Mouse (Mus musculus) ES-E14 (cell line): ENCODE measurements around the gene Cd28. TPM values are rescaled to one million over a fixed set of nuclear protein-coding genes. Genes with fewer than 3 reads are reported as not detected.
"Not testable (repeated sequence)": the region's sequence is repeated elsewhere in the genome, so short reads cannot be mapped to it uniquely, and the experiment has no call there.

Experiments
- DNase-seq: peaks from one replicate; pipeline ENCODE4 v3.0.0-alpha.2; 2013; ENCODE audit warnings: low read depth, low spot score
- H3K27ac ChIP-seq: 2 replicates; pipeline ENCODE4 v1.5.1; 2012; ENCODE audit warnings: low read depth, mild to moderate bottlenecking, low read length, moderate library complexity, mixed read lengths; ENCODE audit not compliant: poor library complexity, insufficient read depth, severe bottlenecking
- H3K36me3 ChIP-seq: 2 replicates; pipeline ENCODE4 v1.6.1; 2012; ENCODE audit warnings: mild to moderate bottlenecking, low read length, moderate library complexity, mixed read lengths; ENCODE audit not compliant: control insufficient read depth, poor library complexity, insufficient read depth, severe bottlenecking
- H3K4me1 ChIP-seq, 2 experiments: fragments of 150-350 bp in 1 of 2; sonication (generic) in 1 of 2; 2 replicates each; pipeline ENCODE4 v1.6.1; 2012; ENCODE audit warnings: low read length in 2 of 2, mild to moderate bottlenecking in 1 of 2, mixed read lengths in 1 of 2; ENCODE audit not compliant: control insufficient read depth in 2 of 2, insufficient read depth in 2 of 2, poor library complexity in 1 of 2
- H3K4me3 ChIP-seq, 2 experiments: fragments of 150-350 bp in 1 of 2; sonication (generic) in 1 of 2; 2 replicates each; pipeline ENCODE4 v1.5.1; 2012; ENCODE audit warnings: low read length in 2 of 2, low read depth in 1 of 2, mild to moderate bottlenecking in 1 of 2, mixed read lengths in 1 of 2; ENCODE audit not compliant: insufficient read depth in 1 of 2, poor library complexity in 1 of 2, severe bottlenecking in 1 of 2
- H3K9ac ChIP-seq: 2 replicates; pipeline ENCODE4 v1.6.1; 2012; ENCODE audit warnings: low read depth, mild to moderate bottlenecking, low read length, mixed read lengths; ENCODE audit not compliant: poor library complexity, insufficient read depth, severe bottlenecking
- H3K9me3 ChIP-seq: fragments of 150-350 bp; sonication (generic); 2 replicates; pipeline ENCODE4 v1.6.1; 2012; ENCODE audit warnings: low read depth, mild to moderate bottlenecking, low read length; ENCODE audit not compliant: control insufficient read depth, insufficient read depth
- CHD2 ChIP-seq: IDR thresholded peaks from 2 replicates; pipeline ENCODE4 v1.6.1; 2014; ENCODE audit warnings: mild to moderate bottlenecking, low read depth, low read length, inconsistent platforms
- HCFC1 ChIP-seq: IDR thresholded peaks from 2 replicates; pipeline ENCODE4 v1.6.1; 2012; ENCODE audit warnings: low read length, inconsistent platforms, borderline replicate concordance; ENCODE audit not compliant: insufficient read depth
- MAFK ChIP-seq: IDR thresholded peaks from 2 replicates; pipeline ENCODE4 v1.6.1; 2014; ENCODE audit warnings: mild to moderate bottlenecking, low read depth, low read length, inconsistent platforms; ENCODE audit not compliant: insufficient read depth
- ZC3H11A ChIP-seq: IDR thresholded peaks from 2 replicates; pipeline ENCODE4 v1.6.1; 2012; ENCODE audit warnings: low read depth, mild to moderate bottlenecking, inconsistent platforms, low read length, borderline replicate concordance
- ZNF384 ChIP-seq: IDR thresholded peaks from 2 replicates; pipeline ENCODE4 v1.6.1; 2012; ENCODE audit warnings: low read depth, low read length, inconsistent platforms
- in situ Hi-C, 2 experiments: fragments of 600-800 bp; cut with MboI; formaldehyde crosslinking; loops; one replicate each; pipeline ENCODE4 v1.15.1; 2025; ENCODE audit warnings: low sequenced_read_pairs in 2 of 2, inconsistent platforms in 1 of 2; ENCODE audit not compliant: unreplicated experiment in 2 of 2
- total RNA-seq: library from RNA; depleted of rRNA; stranded (reverse); fragments of 300-350 nt; gene quantifications from 2 replicates; pipeline ENCODE4 v1.2.3, GENCODE M21; 2012

Gene Cd28
- total RNA-seq, 1 experiment, result 0.22 TPM

DNA sequence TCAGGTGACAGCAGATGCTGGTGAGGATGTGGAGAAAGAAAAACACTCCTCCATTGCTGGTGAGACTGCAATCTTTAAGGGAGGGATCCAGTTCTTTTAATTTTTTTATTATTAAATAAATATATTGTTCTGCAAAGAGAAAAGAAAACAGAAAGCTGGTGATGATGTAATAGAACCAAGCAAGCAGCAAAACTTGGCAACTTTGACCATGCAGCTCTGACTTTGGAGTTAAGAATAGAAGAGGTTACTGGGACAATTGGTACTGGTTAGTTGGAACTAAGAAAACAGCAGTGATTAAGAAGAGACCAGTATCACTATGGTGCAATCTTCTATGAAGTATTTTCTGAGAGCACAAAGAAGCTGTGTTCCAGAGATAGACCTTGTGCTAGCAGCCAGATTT, 94.2 kb downstream of the Cd28 start:
- no peaks in the 10 kb centered on the region for H3K36me3 ChIP-seq
- H3K4me3 ChIP-seq, result no peak overlapping the region
- no peak for DNase-seq
- H3K9ac ChIP-seq, result no peak overlapping the region
- TF ChIP-seq HCFC1 (no peak), ZNF384 (no peak), ZC3H11A (no peak), MAFK (no peak), CHD2 (no peak)
- H3K9me3 ChIP-seq, result no peaks in the 10 kb centered on the region
- in situ Hi-C loops, result no loop called here
- peaks cover 3 to 5% of the 10 kb centered on the region in 2 experiments; a peak in 1 of 4 replicates for H3K4me1 ChIP-seq
- H3K27ac ChIP-seq, result no peak overlapping the region

DNA sequence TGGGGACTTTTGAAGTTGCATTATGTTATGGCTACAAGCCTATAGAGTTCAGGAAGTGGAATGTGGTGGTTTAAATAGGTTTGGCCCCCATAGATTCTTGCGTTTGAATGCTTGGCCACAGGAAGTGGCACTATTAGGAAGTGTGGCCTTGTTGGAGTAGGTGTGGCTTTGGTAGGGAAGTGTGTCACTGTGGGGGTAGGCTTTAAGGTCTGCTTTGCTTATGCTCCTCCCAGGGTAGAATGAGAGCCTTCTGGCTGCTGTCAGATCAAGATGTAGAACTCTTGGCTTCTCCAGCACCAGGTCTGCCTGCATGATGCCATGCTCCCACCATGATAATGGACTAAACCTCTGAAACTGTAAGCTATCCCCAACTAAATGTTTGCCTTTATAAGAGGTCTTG, 95.4 kb downstream of the Cd28 start:
- no peak for TF ChIP-seq ZNF384
- no peak for TF ChIP-seq HCFC1
- no peak for TF ChIP-seq MAFK
- TF ChIP-seq ZC3H11A, result no peak
- TF ChIP-seq CHD2, result no peak
- in situ Hi-C loops, result no loop called here

DNA sequence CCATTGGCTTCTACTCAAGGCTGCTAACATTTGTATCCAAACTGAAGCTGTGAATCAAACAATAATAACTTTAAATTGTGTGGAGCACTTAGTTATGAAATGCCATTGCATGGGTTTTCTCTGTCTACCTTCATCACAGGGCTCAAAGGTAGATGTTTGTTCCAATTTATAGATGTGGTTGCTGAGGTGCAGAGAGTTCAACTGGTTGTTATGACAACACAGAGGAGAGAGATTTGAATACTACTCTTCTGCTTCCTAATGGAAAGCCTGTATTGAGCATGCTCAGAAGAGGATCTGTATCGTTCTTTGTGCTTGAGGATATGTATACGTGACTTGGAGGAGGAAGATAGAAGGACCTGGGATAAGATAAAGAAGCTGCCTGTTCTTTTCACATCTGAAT, 96.8 kb downstream of the Cd28 start:
- H3K27ac ChIP-seq, result no peak overlapping the region
- TF ChIP-seq HCFC1 (no peak), CHD2 (no peak), ZC3H11A (no peak), ZNF384 (no peak), MAFK (no peak)
- in situ Hi-C loops, result no loop called here
- no peak overlapping the region for H3K4me3 ChIP-seq
- no peak for DNase-seq
- H3K36me3 ChIP-seq, result no peaks in the 10 kb centered on the region
- H3K4me1 ChIP-seq, result peaks cover 8% of the 10 kb centered on the region in 2 experiments; a peak in 3 of 4 replicates
- no peak overlapping the region for H3K9ac ChIP-seq
- H3K9me3 ChIP-seq, result no peaks in the 10 kb centered on the region

More for the DNA sequence above, 95.4 kb downstream of the Cd28 start:
- Histone ChIP-seq H3K9me3 (no peaks in the 10 kb centered on the region), H3K9ac (no peak overlapping the region), H3K4me1 (peaks cover 4 to 6% of the 10 kb centered on the region in 2 experiments; a peak in 1 of 4 replicates), H3K27ac (no peak overlapping the region), H3K4me3 (no peak overlapping the region), H3K36me3 (no peaks in the 10 kb centered on the region)
- DNase-seq, result no peak

GRCm38 (mm10) chr1:60815912-60816311, 99.3 kb downstream of the Cd28 start:
- no peak for TF ChIP-seq HCFC1
- TF ChIP-seq MAFK, result no peak
- TF ChIP-seq ZNF384, result no peak
- TF ChIP-seq CHD2, result no peak
- TF ChIP-seq ZC3H11A, result no peak
- Histone ChIP-seq H3K4me3 (no peak overlapping the region), H3K9ac (no peak overlapping the region), H3K4me1 (peaks cover 7 to 9% of the 10 kb centered on the region in 2 experiments; a peak in 3 of 4 replicates), H3K36me3 (no peaks in the 10 kb centered on the region), H3K27ac (no peak overlapping the region), H3K9me3 (no peaks in the 10 kb centered on the region)
- no peak for DNase-seq
- in situ Hi-C loops, result no loop called here

DNA sequence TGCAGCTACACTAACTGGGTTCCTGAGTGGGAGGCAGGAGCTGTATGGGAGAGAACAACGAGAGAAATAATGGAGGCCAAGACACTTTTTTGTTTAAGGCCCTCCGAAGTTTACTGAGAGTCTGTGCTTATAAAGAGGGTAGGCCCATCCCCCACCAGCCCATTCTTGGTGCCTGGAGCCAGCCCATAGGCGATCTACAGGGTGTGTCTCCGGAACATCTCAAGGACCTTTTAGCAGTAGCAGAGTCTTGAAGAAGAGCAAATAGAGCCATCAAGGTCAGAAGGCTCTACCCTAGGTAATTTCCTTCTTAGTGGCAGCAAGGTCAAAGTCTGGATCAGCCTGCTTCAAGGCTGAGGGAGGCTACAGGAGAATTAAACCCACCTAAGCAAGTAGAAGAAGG, 101.9 kb downstream of the Cd28 start:
- in situ Hi-C loops, H3K4me3 ChIP-seq, H3K36me3 ChIP-seq, H3K9ac ChIP-seq, H3K9me3 ChIP-seq, H3K27ac ChIP-seq, DNase-seq, H3K4me1 ChIP-seq: not testable (repeated sequence)
